Mouse (Mus musculus) MEL (cell line): ENCODE measurements around the gene Ndufb6. TPM values are rescaled to one million over a fixed set of nuclear protein-coding genes. Genes with fewer than 3 reads are reported as not detected.

Experiments used
- DNase-seq: peaks from one replicate; pipeline ENCODE4 v3.0.0; 2011; ENCODE audit warnings: low read depth, low spot score
- H3K27ac ChIP-seq: 2 replicates; pipeline ENCODE4 v1.5.1; 2012; ENCODE audit warnings: low read depth, mild to moderate bottlenecking, control low read depth, low read length, moderate library complexity; ENCODE audit not compliant: control insufficient read depth
- H3K27me3 ChIP-seq, 2 experiments: fragments of 150-350 bp in 1 of 2; sonication (generic) in 1 of 2; 2 replicates each; pipeline ENCODE4 v1.6.1; 2012; ENCODE audit warnings: low read length in 2 of 2, mild to moderate bottlenecking in 2 of 2, improper control_type of control experiment in 1 of 2, moderate library complexity in 1 of 2; ENCODE audit not compliant: insufficient read depth in 2 of 2, control insufficient read depth in 1 of 2
- H3K36me3 ChIP-seq, 2 experiments: 2 replicates each; pipeline ENCODE4 v1.6.1; 2012 to 2014; ENCODE audit warnings: low read length in 2 of 2, improper control_type of control experiment in 1 of 2, inconsistent platforms in 1 of 2, mild to moderate bottlenecking in 1 of 2; ENCODE audit not compliant: insufficient read depth in 2 of 2, control insufficient read depth in 1 of 2
- H3K4me1 ChIP-seq, 2 experiments: fragments of 150-350 bp in 1 of 2; sonication (generic) in 1 of 2; 2 replicates each; pipeline ENCODE4 v1.6.1; 2012; ENCODE audit warnings: low read length in 2 of 2, improper control_type of control experiment in 1 of 2, mild to moderate bottlenecking in 1 of 2; ENCODE audit not compliant: insufficient read depth in 2 of 2, control insufficient read depth in 1 of 2
- H3K4me3 ChIP-seq, 2 experiments: fragments of 150-350 bp in 1 of 2; sonication (generic) in 1 of 2; 2 replicates each; pipeline ENCODE4 v1.5.1; 2012; ENCODE audit warnings: low read depth in 2 of 2, low read length in 2 of 2, mild to moderate bottlenecking in 2 of 2, moderate library complexity in 2 of 2, control low read depth in 1 of 2, improper control_type of control experiment in 1 of 2; ENCODE audit not compliant: control insufficient read depth in 1 of 2, insufficient read depth in 1 of 2
- H3K79me2 ChIP-seq: 2 replicates; pipeline ENCODE4 v1.6.1; 2012; ENCODE audit warnings: mild to moderate bottlenecking, low read length, moderate library complexity; ENCODE audit not compliant: control insufficient read depth, poor library complexity, insufficient read depth
- H3K9ac ChIP-seq: 2 replicates; pipeline ENCODE4 v1.6.1; 2012; ENCODE audit warnings: low read depth, mild to moderate bottlenecking, control low read depth, low read length, moderate library complexity; ENCODE audit not compliant: control insufficient read depth, poor library complexity, severe bottlenecking
- H3K9me3 ChIP-seq: fragments of 150-350 bp; sonication (generic); replicated peaks from 2 replicates; pipeline ENCODE4 v1.6.1; 2012; ENCODE audit warnings: mild to moderate bottlenecking, low read length, improper control_type of control experiment, moderate library complexity; ENCODE audit not compliant: insufficient read depth
- BHLHE40 ChIP-seq: IDR thresholded peaks from 2 replicates; pipeline ENCODE4 v1.6.1; 2012; ENCODE audit warnings: low read depth, mild to moderate bottlenecking, inconsistent platforms, low read length, improper control_type of control experiment, borderline replicate concordance
- CHD1 ChIP-seq: IDR thresholded peaks from 2 replicates; pipeline ENCODE4 v1.6.1; 2012; ENCODE audit warnings: low read depth, mild to moderate bottlenecking, inconsistent platforms, low read length, improper control_type of control experiment
- CHD2 ChIP-seq: IDR thresholded peaks from 2 replicates; pipeline ENCODE4 v1.6.1; 2011; ENCODE audit warnings: low read length, improper control_type of control experiment
- ELF1 ChIP-seq: IDR thresholded peaks from 2 replicates; pipeline ENCODE4 v1.6.1; 2014; ENCODE audit warnings: low read depth, mild to moderate bottlenecking, inconsistent platforms, low read length, improper control_type of control experiment, moderate library complexity
- ETS1 ChIP-seq: IDR thresholded peaks from 2 replicates; pipeline ENCODE4 v1.6.1; 2012; ENCODE audit warnings: low read depth, mild to moderate bottlenecking, inconsistent platforms, low read length, improper control_type of control experiment, moderate library complexity
- GABPA ChIP-seq: IDR thresholded peaks from 2 replicates; pipeline ENCODE4 v1.6.1; 2012; ENCODE audit warnings: low read depth, mild to moderate bottlenecking, inconsistent platforms, low read length, improper control_type of control experiment, moderate library complexity
- GATA1 ChIP-seq: IDR thresholded peaks from 2 replicates; pipeline ENCODE4 v1.6.1; 2011; ENCODE audit warnings: low read depth, low read length, improper control_type of control experiment
- JUND ChIP-seq: IDR thresholded peaks from 2 replicates; pipeline ENCODE4 v1.6.1; 2011; ENCODE audit warnings: low read depth, mild to moderate bottlenecking, improper control_type of control experiment, low read length
- KAT2A ChIP-seq: conservative IDR thresholded peaks from 2 replicates; pipeline ENCODE4 v1.6.1; 2012; ENCODE audit warnings: low read depth, low read length, improper control_type of control experiment, inconsistent platforms
- MAFK ChIP-seq: IDR thresholded peaks from 2 replicates; pipeline ENCODE4 v1.6.1; 2011; ENCODE audit warnings: low read depth, mild to moderate bottlenecking, low read length, improper control_type of control experiment, borderline replicate concordance
- NELFE ChIP-seq: IDR thresholded peaks from 2 replicates; pipeline ENCODE4 v1.6.1; 2011; ENCODE audit warnings: low read depth, low read length, improper control_type of control experiment
- POLR2A ChIP-seq, 2 experiments: IDR thresholded peaks; 2 replicates each; pipeline ENCODE4 v1.6.1; 2011 to 2012; ENCODE audit warnings: low read length in 2 of 2, mild to moderate bottlenecking in 2 of 2, control low read depth in 1 of 2, improper control_type of control experiment in 1 of 2, low read depth in 1 of 2, moderate library complexity in 1 of 2; ENCODE audit not compliant: control insufficient read depth in 1 of 2, insufficient read depth in 1 of 2, poor library complexity in 1 of 2
- POLR2AphosphoS5 ChIP-seq: IDR thresholded peaks from 2 replicates; pipeline ENCODE4 v1.6.1; 2012; ENCODE audit warnings: low read depth, borderline replicate concordance, mild to moderate bottlenecking, inconsistent platforms, low read length, moderate library complexity, mixed read lengths
- TBP ChIP-seq: IDR thresholded peaks from 2 replicates; pipeline ENCODE4 v1.8.0; 2011; ENCODE audit warnings: low read depth, low read length, improper control_type of control experiment
- USF1 ChIP-seq: IDR thresholded peaks from 2 replicates; pipeline ENCODE4 v1.6.1; 2014; ENCODE audit warnings: low read depth, mild to moderate bottlenecking, inconsistent platforms, low read length, improper control_type of control experiment, moderate library complexity
- ZKSCAN1 ChIP-seq: IDR thresholded peaks from 2 replicates; pipeline ENCODE4 v1.6.1; 2012; ENCODE audit warnings: low read depth, mild to moderate bottlenecking, inconsistent platforms, low read length, improper control_type of control experiment, moderate library complexity
- ZNF384 ChIP-seq: IDR thresholded peaks from 2 replicates; pipeline ENCODE4 v1.6.1; 2012; ENCODE audit warnings: low read depth, mild to moderate bottlenecking, inconsistent platforms, low read length, improper control_type of control experiment
- polyA plus RNA-seq, 2 experiments: library from polyadenylated mRNA; stranded (reverse) in 1 of 2; unstranded in 1 of 2; fragments of >175 nt in 1 of 2; fragments of >200 nt in 1 of 2; gene quantifications; 2 replicates each; pipeline versions ENCODE4 v1.2.1 to v1.2.4; 2012; ENCODE audit warnings: low replicate concordance in 2 of 2, low read depth in 1 of 2; ENCODE audit not compliant: insufficient read length in 2 of 2, insufficient read depth in 1 of 2, missing spikeins in 1 of 2
- total RNA-seq: library from RNA; depleted of rRNA; stranded (reverse); fragments of 300-350 nt; gene quantifications from 2 replicates; pipeline ENCODE4 v1.2.3, GENCODE M21; 2012

Ndufb6 gene
- total and polyA plus RNA-seq, 3 experiments: 146 to 229 TPM; not detected in 1

DNA sequence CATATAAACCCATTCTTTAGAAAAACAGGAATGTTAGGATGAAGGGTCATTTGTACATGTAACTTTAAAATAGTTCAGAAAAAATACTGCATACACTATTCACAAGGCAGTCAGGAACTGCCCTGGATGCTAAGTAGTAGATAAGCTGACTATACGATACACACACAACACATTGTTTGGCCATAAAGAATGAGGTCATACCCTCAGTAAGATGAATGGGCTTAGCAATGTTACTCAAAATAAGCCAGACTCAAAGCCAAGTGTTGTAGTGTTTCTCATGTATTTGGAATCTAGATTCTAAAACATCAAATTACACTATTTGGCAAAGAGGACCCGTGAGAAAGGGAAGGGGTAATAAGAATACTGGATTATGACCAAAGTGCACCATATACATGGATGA, 25.5 kb downstream of the Ndufb6 start:
- Histone ChIP-seq H3K9ac (no peak overlapping the region), H3K4me3 (no peak overlapping the region)

DNA sequence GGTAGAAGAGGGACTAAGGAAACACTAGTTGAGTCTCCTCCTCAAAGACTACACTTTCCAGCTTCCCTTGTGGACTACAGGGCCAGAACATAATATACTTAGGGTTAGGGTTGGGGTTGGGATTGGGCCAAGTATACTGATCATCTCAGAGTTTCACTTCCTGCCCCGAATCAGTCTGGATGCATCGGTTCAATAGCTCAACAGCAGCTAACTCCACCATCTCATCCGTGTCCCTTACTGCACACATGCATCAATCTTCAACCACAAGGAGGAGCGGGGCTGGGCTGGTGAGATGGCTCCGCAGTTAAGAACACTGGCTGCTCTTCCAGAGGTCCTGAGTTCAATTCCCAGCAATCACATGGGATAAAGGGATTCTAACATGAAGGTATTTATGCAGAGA, 28.2 kb downstream of the Ndufb6 start:
- no peaks in the 10 kb centered on the region for H3K27me3 ChIP-seq
- H3K4me3 ChIP-seq: no peak overlapping the region
- no peak for DNase-seq
- H3K4me1 ChIP-seq: no peaks in the 10 kb centered on the region; a peak in 1 of 4 replicates
- no peak overlapping the region for H3K9ac ChIP-seq
- H3K9me3 ChIP-seq: no peaks in the 10 kb centered on the region
- TF ChIP-seq NELFE: no peak
- no peak for TF ChIP-seq ZKSCAN1
- no peak for TF ChIP-seq POLR2AphosphoS5
- no peak for TF ChIP-seq CHD1
- TF ChIP-seq KAT2A: no peak
- no peak overlapping the region for H3K27ac ChIP-seq
- no peaks in the 10 kb centered on the region for H3K79me2 ChIP-seq
- no peaks in the 10 kb centered on the region; a peak in 1 of 4 replicates for H3K36me3 ChIP-seq

More for the DNA sequence above, 25.5 kb downstream of the Ndufb6 start:
- Histone ChIP-seq H3K4me1 (no peaks in the 10 kb centered on the region; a peak in 1 of 4 replicates), H3K27ac (no peak overlapping the region), H3K9me3 (no peaks in the 10 kb centered on the region), H3K79me2 (no peaks in the 10 kb centered on the region), H3K27me3 (no peaks in the 10 kb centered on the region), H3K36me3 (peaks cover 0 to 5% of the 10 kb centered on the region in 2 experiments; a peak in 2 of 4 replicates)
- TF ChIP-seq GATA1 (no peak), GABPA (no peak), ZNF384 (no peak), MAFK (no peak), ETS1 (no peak), BHLHE40 (no peak), POLR2AphosphoS5 (no peak), JUND (no peak), CHD2 (no peak), USF1 (no peak)
- DNase-seq: no peak

DNA sequence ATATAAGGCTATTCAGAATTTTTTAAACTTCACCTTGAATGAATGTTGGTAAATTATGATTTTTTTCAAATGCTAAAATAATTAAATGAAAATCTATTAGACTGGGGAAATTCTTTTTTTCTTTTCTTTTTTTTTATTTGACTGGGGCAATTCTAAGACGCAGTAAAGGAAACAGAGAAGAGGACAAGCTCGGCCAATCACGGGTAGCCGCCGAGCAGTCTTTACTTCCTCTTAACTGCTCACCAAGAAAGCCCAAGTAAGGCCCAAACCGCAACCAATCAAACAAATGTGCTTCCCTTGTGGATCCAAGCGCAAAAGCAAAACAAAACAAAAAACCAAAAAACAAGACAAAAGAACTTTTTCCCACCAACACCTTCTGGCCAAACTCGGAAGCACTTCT, 35.2 kb downstream of the Ndufb6 start:
- peaks cover 0 to 10% of the 10 kb centered on the region in 2 experiments; a peak in 2 of 4 replicates for H3K36me3 ChIP-seq
- peak overlapping the region; percentile 16 to 52; a peak in 3 of 4 replicates for H3K4me3 ChIP-seq
- TF ChIP-seq TBP: 0 out of 2 replicates have a peak, but pooled peaks have one; percentile 28
- peak; percentile 69; the same call in 1 of the 2 replicates for TF ChIP-seq ZNF384
- 0 out of 2 replicates have a peak, but pooled peaks have one; percentile 12 for TF ChIP-seq ELF1
- TF ChIP-seq POLR2A (IDR thresholded peaks at IDR 0.05; ENCODE audit: control insufficient read depth in 1 of 2, insufficient read depth in 1 of 2, low read depth in 1 of 2, low read length in 2 of 2, poor library complexity in 1 of 2): no peak
- DNase-seq: peak; percentile 84
- H3K27me3 ChIP-seq: no peaks in the 10 kb centered on the region
- H3K9ac ChIP-seq: peak overlapping the region; percentile 75
- no peaks in the 10 kb centered on the region for H3K79me2 ChIP-seq
- peaks cover 0 to 6% of the 10 kb centered on the region in 2 experiments; a peak in 2 of 4 replicates for H3K4me1 ChIP-seq
- H3K27ac ChIP-seq: peak overlapping the region; percentile 59
- H3K9me3 ChIP-seq: no peaks in the 10 kb centered on the region
